Mouse (Mus musculus): Measurements from ENCODE around the gene Itgb4.

DNA sequence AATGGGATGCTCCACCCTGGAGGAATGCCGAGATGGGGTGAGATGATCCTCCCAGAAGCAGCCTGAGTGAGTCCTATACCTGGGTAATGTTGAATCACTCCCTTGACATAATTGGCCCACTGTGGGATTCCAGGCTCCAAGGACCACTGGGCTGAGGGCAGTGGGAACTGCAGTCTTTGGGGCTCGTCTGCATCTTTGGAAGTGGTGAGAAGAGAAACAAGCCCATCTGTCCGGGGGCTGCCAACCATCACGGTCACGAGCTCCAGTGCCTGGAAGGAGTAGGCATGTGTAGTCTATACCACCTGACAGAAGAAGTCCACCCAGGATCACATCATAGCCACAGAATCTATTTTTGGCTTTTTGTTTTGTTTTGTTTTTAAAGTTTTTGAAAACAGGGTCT lies 36.4 kb downstream of the Itgb4 start:
- TF ChIP-seq CTCF (IDR thresholded peaks at IDR 0.05; ENCODE audit: low read depth) (no peak), EP300 (optimal IDR thresholded peaks at IDR 0.05) (no peak)
